Mouse (Mus musculus): ENCODE results near the gene Cbr4. TPM values are rescaled to one million over a fixed set of nuclear protein-coding genes. Genes with fewer than 3 reads are reported as not detected.

Gene Cbr4
- polyA plus RNA-seq, 1 experiment, result not detected

- WGBS, result 75% methylated on average over 24 of the region's 24 CpGs
- H3K4me3 ChIP-seq (ENCODE audit: insufficient read depth, low read depth, low read length), result no peak overlapping the region
Observed at GRCm38 (mm10) chr8:61515110-61515930, 27.8 kb downstream of the Cbr4 start.

GRCm38 (mm10) chr8:61515931-61516744 lies 28.6 kb downstream of the Cbr4 start:
- no peak for TF ChIP-seq POLR2A (IDR thresholded peaks at IDR 0.05; ENCODE audit: insufficient read depth, low read depth, low read length)
- no peak for TF ChIP-seq CTCF (IDR thresholded peaks at IDR 0.05; ENCODE audit: insufficient read depth, low read depth, low read length)
- no peak overlapping the region for H3K4me3 ChIP-seq (ENCODE audit: insufficient read depth, low read depth, low read length)
- 29% methylated on average over 25 of the region's 25 CpGs for WGBS
- H3K27ac ChIP-seq (ENCODE audit: insufficient read depth, low read depth, low read length), result no peak overlapping the region
- no peaks in the 10 kb centered on the region for H3K4me1 ChIP-seq (ENCODE audit: control insufficient read depth, insufficient read depth, low read length)

More at GRCm38 (mm10) chr8:61515110-61515930, 27.8 kb downstream of the Cbr4 start:
- TF ChIP-seq POLR2A (IDR thresholded peaks at IDR 0.05; ENCODE audit: insufficient read depth, low read depth, low read length) (no peak), CTCF (IDR thresholded peaks at IDR 0.05; ENCODE audit: insufficient read depth, low read depth, low read length) (no peak)
- Histone ChIP-seq H3K27ac (ENCODE audit: insufficient read depth, low read depth, low read length) (no peak overlapping the region), H3K4me1 (ENCODE audit: control insufficient read depth, insufficient read depth, low read length) (no peaks in the 10 kb centered on the region)

DNA sequence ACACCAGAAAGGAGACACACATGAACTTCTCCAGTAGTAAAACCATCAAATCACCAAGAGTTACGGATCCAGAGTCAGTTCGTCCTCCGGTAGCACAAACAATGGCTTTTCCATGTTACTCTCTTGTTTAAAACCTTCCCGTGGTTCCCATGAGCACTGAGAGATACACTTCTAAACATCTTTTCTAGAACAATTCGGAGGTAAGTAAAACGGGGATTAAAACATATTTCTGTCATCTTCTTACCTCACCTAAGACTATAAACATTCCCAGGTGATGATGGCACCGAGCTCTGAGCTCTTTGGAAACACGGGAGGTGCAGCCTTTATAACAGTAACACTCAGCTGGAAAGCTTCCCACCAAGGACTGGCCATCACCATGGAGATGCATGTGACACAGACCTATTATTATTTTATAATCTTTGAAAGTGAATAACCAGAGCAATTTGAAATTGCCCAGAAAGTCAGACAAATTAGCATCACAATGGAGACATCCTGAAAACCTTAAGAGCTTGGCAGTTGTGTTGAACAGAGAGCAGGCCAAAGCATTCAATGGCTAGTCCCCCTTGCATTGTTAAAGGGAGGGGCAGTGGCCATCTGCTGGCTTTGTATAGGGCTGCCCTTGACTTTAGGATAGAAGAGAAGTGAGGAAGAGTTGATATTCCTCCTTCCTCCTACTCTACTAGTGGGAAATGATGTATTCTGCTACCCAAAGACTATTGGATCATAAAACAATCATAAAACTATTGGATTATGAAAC lies 29.4 kb downstream of the Cbr4 start:
- Histone ChIP-seq H3K27ac (ENCODE audit: insufficient read depth, low read depth, low read length) (no peak overlapping the region), H3K4me3 (ENCODE audit: insufficient read depth, low read depth, low read length) (no peak overlapping the region), H3K4me1 (ENCODE audit: control insufficient read depth, insufficient read depth, low read length) (no peaks in the 10 kb centered on the region)
- no peak for TF ChIP-seq POLR2A (IDR thresholded peaks at IDR 0.05; ENCODE audit: insufficient read depth, low read depth, low read length)
- 65% methylated on average over 8 of the region's 8 CpGs for WGBS

GRCm38 (mm10) chr8:61517502-61518185 lies 30.1 kb downstream of the Cbr4 start:
- WGBS, result 85% methylated on average over 14 of the region's 14 CpGs
- no peak overlapping the region for H3K27ac ChIP-seq (ENCODE audit: insufficient read depth, low read depth, low read length)
- no peaks in the 10 kb centered on the region for H3K4me1 ChIP-seq (ENCODE audit: control insufficient read depth, insufficient read depth, low read length)
- H3K4me3 ChIP-seq (ENCODE audit: insufficient read depth, low read depth, low read length), result no peak overlapping the region
- TF ChIP-seq CTCF (IDR thresholded peaks at IDR 0.05; ENCODE audit: insufficient read depth, low read depth, low read length), result no peak
- no peak for TF ChIP-seq POLR2A (IDR thresholded peaks at IDR 0.05; ENCODE audit: insufficient read depth, low read depth, low read length)

DNA sequence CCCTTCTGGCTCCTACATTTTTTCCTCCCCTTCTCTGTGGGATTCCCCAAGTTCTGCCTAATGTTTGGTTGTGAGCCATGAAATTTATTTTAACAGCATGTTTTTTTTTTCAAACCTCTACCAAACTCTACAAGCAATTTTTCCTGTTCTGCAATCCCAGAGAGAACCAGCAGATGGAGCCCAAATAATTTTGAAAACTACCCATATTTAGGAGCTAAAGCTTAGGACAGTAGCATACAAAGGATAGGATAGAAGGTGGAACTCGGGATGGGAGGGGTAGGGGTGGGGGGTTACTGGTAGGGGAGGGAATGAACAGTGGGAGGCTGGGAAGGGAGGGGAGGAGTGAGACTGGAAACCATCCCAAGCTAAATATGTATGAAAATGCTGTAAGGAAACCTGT lies 34.6 kb downstream of the Cbr4 start:
- WGBS, result 4% methylated on average over 1 of the region's 1 CpGs
- TF ChIP-seq POLR2A (IDR thresholded peaks at IDR 0.05; ENCODE audit: insufficient read depth, low read depth, low read length) (no peak), CTCF (IDR thresholded peaks at IDR 0.05; ENCODE audit: insufficient read depth, low read depth, low read length) (no peak)

GRCm38 (mm10) chr8:61527037-61527436 lies 39.5 kb downstream of the Cbr4 start:
- H3K4me1 ChIP-seq (ENCODE audit: control insufficient read depth, insufficient read depth, low read length), result peaks cover 4% of the 10 kb centered on the region; the same call in 1 of the 2 replicates
- TF ChIP-seq POLR2A (IDR thresholded peaks at IDR 0.05; ENCODE audit: insufficient read depth, low read depth, low read length) (no peak), CTCF (IDR thresholded peaks at IDR 0.05; ENCODE audit: insufficient read depth, low read depth, low read length) (no peak)
- H3K4me3 ChIP-seq (ENCODE audit: insufficient read depth, low read depth, low read length), result no peak overlapping the region
- H3K27ac ChIP-seq (ENCODE audit: insufficient read depth, low read depth, low read length), result no peak overlapping the region
- WGBS, result 65% methylated on average over 14 of the region's 14 CpGs

More for the DNA sequence above, 34.6 kb downstream of the Cbr4 start:
- Histone ChIP-seq H3K27ac (ENCODE audit: insufficient read depth, low read depth, low read length) (no peak overlapping the region), H3K4me3 (ENCODE audit: insufficient read depth, low read depth, low read length) (no peak overlapping the region), H3K4me1 (ENCODE audit: control insufficient read depth, insufficient read depth, low read length) (no peaks in the 10 kb centered on the region)

- H3K4me1 ChIP-seq (ENCODE audit: control insufficient read depth, insufficient read depth, low read length), result peaks cover 4% of the 10 kb centered on the region; the same call in 1 of the 2 replicates
- 85% methylated on average over 9 of the region's 9 CpGs for WGBS
- TF ChIP-seq POLR2A (IDR thresholded peaks at IDR 0.05; ENCODE audit: insufficient read depth, low read depth, low read length) (no peak), CTCF (IDR thresholded peaks at IDR 0.05; ENCODE audit: insufficient read depth, low read depth, low read length) (no peak)
- no peak overlapping the region for H3K4me3 ChIP-seq (ENCODE audit: insufficient read depth, low read depth, low read length)
- no peak overlapping the region for H3K27ac ChIP-seq (ENCODE audit: insufficient read depth, low read depth, low read length)
Observed at GRCm38 (mm10) chr8:61528197-61528596, 40.7 kb downstream of the Cbr4 start.

DNA sequence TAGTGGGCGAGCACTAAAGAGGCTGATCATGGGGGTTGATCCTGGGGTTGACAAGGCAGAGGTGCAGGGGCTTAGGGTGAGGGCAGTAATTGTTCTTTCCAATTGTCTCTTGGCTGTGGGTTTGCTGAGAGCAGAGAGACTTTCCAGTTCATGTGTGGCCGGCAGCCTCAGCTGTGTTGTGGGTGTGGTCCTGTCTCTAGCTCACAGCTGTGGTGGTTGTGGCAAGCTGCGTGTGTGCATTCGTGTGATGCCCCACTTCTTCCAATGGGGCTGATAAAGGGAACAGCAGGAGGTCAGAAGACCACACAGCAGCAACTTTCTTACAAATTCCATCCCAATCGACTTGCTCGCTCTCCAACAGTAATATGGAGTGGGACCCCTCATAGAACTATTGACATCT lies 41.1 kb downstream of the Cbr4 start:
- TF ChIP-seq POLR2A (IDR thresholded peaks at IDR 0.05; ENCODE audit: insufficient read depth, low read depth, low read length), result no peak
- TF ChIP-seq CTCF (IDR thresholded peaks at IDR 0.05; ENCODE audit: insufficient read depth, low read depth, low read length), result no peak

More for the DNA sequence above, 41.1 kb downstream of the Cbr4 start:
- WGBS, result 64% methylated on average over 6 of the region's 6 CpGs
- no peak overlapping the region for H3K27ac ChIP-seq (ENCODE audit: insufficient read depth, low read depth, low read length)
- peaks cover 4% of the 10 kb centered on the region; the same call in 1 of the 2 replicates for H3K4me1 ChIP-seq (ENCODE audit: control insufficient read depth, insufficient read depth, low read length)
- no peak overlapping the region for H3K4me3 ChIP-seq (ENCODE audit: insufficient read depth, low read depth, low read length)

All from olfactory bulb, adult 2 months (tissue).